Mouse (Mus musculus) midbrain, embryonic 14.5 days (tissue): ENCODE measurements at regions not wholly inside any gene's neighbourhood (a gene's known extent, or its start where the extent isn't known, plus 50 kb on each side); places are given as distances from the start of the nearest gene placed in this dataset.
A peak's percentile ranks its signal among the peaks of the same experiment; 100 is the strongest.

Source experiments
- ATAC-seq: fragments of 200-750 bp; cut with Nextera tagmentation; 2 replicates; pipeline ENCODE4 v1.8.0; 2017; ENCODE audit warnings: moderate number of reproducible peaks, moderate library complexity; ENCODE audit not compliant: low FRiP score, low TSS enrichment
- DNase-seq: peaks from one replicate; pipeline ENCODE4 v3.0.0-alpha.2; 2015
- H3K27ac ChIP-seq: fragments of 300-500 bp; sonication (generic); replicated peaks from 2 replicates; pipeline ENCODE4 v1.5.1; 2014; ENCODE audit warnings: mild to moderate bottlenecking, low read depth, low read length, moderate library complexity
- H3K27me3 ChIP-seq: fragments of 300-500 bp; sonication (generic); 2 replicates; pipeline ENCODE4 v1.6.1; 2014; ENCODE audit warnings: low read length, control low read depth, mixed read lengths; ENCODE audit not compliant: control insufficient read depth, insufficient read depth
- H3K36me3 ChIP-seq: fragments of 300-500 bp; sonication (generic); 2 replicates; pipeline ENCODE4 v1.6.1; 2014; ENCODE audit warnings: low read length, control low read depth; ENCODE audit not compliant: control insufficient read depth, insufficient read depth
- H3K4me1 ChIP-seq: fragments of 300-500 bp; sonication (generic); 2 replicates; pipeline ENCODE4 v1.6.1; 2014; ENCODE audit warnings: mild to moderate bottlenecking, antibody characterized with exemption, low read length, control low read depth; ENCODE audit not compliant: control insufficient read depth, insufficient read depth
- H3K4me2 ChIP-seq: fragments of 300-500 bp; sonication (generic); 2 replicates; pipeline ENCODE4 v1.6.1; 2014; ENCODE audit warnings: mild to moderate bottlenecking, low read length, moderate library complexity
- H3K4me3 ChIP-seq: fragments of 300-500 bp; sonication (generic); replicated peaks from 2 replicates; pipeline ENCODE4 v1.5.1; 2014; ENCODE audit warnings: low read depth, low read length
- H3K9ac ChIP-seq: fragments of 300-500 bp; sonication (generic); replicated peaks from 2 replicates; pipeline ENCODE4 v1.6.1; 2014; ENCODE audit warnings: mild to moderate bottlenecking, low read length, moderate library complexity
- H3K9me3 ChIP-seq: fragments of 300-500 bp; sonication (generic); 2 replicates; pipeline ENCODE4 v1.6.1; 2016; ENCODE audit warnings: low read length, control low read depth, mixed read lengths; ENCODE audit not compliant: control insufficient read depth
- WGBS: fragments of 180-500 bp; shearing (Covaris S2); extraction: QIAGEN DNeasy Blood & Tissue Kit; methylation state at CpG from one replicate; pipeline ENCODE4 v1.1.7; 2014; 5-methylcytosine and 5-hydroxymethylcytosine counted together

GRCm38 (mm10) chr13:112203721-112204120, 84.5 kb upstream of the Ankrd55 start:
- Histone ChIP-seq H3K27me3 (no peaks in the 10 kb centered on the region), H3K9ac (no peak overlapping the region), H3K4me1 (no peaks in the 10 kb centered on the region), H3K27ac (no peak overlapping the region), H3K9me3 (no peaks in the 10 kb centered on the region), H3K4me3 (no peak overlapping the region), H3K36me3 (no peaks in the 10 kb centered on the region), H3K4me2 (no peak overlapping the region)
- WGBS = 82% methylated on average over 8 of the region's 8 CpGs
- no peak for ATAC-seq
- no peak for DNase-seq

- ATAC-seq = no peak
- no peaks in the 10 kb centered on the region for H3K36me3 ChIP-seq
Measured at GRCm38 (mm10) chr13:112204204-112204603, 84.0 kb upstream of the Ankrd55 start.

GRCm38 (mm10) chr13:112204813-112205212, 83.4 kb upstream of the Ankrd55 start:
- Histone ChIP-seq H3K9me3 (no peaks in the 10 kb centered on the region), H3K27ac (no peak overlapping the region), H3K4me2 (no peak overlapping the region), H3K4me3 (no peak overlapping the region), H3K9ac (no peak overlapping the region), H3K4me1 (no peaks in the 10 kb centered on the region), H3K27me3 (no peaks in the 10 kb centered on the region), H3K36me3 (no peaks in the 10 kb centered on the region)
- WGBS = 42% methylated on average over 5 of the region's 5 CpGs
- no peak for ATAC-seq
- DNase-seq = peak; percentile 70

More at GRCm38 (mm10) chr13:112204204-112204603, 84.0 kb upstream of the Ankrd55 start:
- no peaks in the 10 kb centered on the region for H3K27me3 ChIP-seq
- WGBS = 72% methylated on average over 3 of the region's 3 CpGs
- H3K9ac ChIP-seq = no peak overlapping the region
- DNase-seq = no peak
- no peak overlapping the region for H3K4me3 ChIP-seq
- no peak overlapping the region for H3K27ac ChIP-seq
- H3K4me1 ChIP-seq = no peaks in the 10 kb centered on the region
- no peak overlapping the region for H3K4me2 ChIP-seq
- H3K9me3 ChIP-seq = no peaks in the 10 kb centered on the region

- Histone ChIP-seq H3K4me1 (no peaks in the 10 kb centered on the region), H3K9me3 (no peaks in the 10 kb centered on the region), H3K36me3 (no peaks in the 10 kb centered on the region), H3K27me3 (no peaks in the 10 kb centered on the region), H3K9ac (no peak overlapping the region), H3K4me3 (no peak overlapping the region), H3K4me2 (no peak overlapping the region), H3K27ac (no peak overlapping the region)
- no peak for DNase-seq
- ATAC-seq = no peak
- 75% methylated on average over 12 of the region's 12 CpGs for WGBS
Measured at GRCm38 (mm10) chr13:112207617-112208235, 80.5 kb upstream of the Ankrd55 start.

GRCm38 (mm10) chr13:112211841-112212240, 76.4 kb upstream of the Ankrd55 start:
- H3K9ac ChIP-seq = no peak overlapping the region
- H3K36me3 ChIP-seq = no peaks in the 10 kb centered on the region
- no peak overlapping the region for H3K4me3 ChIP-seq
- no peak overlapping the region for H3K4me2 ChIP-seq
- DNase-seq (no peak), ATAC-seq (no peak)
- WGBS = 78% methylated on average over 9 of the region's 9 CpGs
- H3K4me1 ChIP-seq = no peaks in the 10 kb centered on the region
- no peaks in the 10 kb centered on the region for H3K27me3 ChIP-seq
- no peak overlapping the region for H3K27ac ChIP-seq
- H3K9me3 ChIP-seq = no peaks in the 10 kb centered on the region

GRCm38 (mm10) chr13:112212391-112212790, 75.9 kb upstream of the Ankrd55 start:
- H3K36me3 ChIP-seq = no peaks in the 10 kb centered on the region
- DNase-seq (no peak), ATAC-seq (no peak)
- H3K4me1 ChIP-seq = no peaks in the 10 kb centered on the region
- H3K4me3 ChIP-seq = no peak overlapping the region
- H3K27ac ChIP-seq = no peak overlapping the region
- no peaks in the 10 kb centered on the region for H3K9me3 ChIP-seq
- H3K4me2 ChIP-seq = no peak overlapping the region
- H3K9ac ChIP-seq = no peak overlapping the region
- H3K27me3 ChIP-seq = no peaks in the 10 kb centered on the region
- 82% methylated on average over 12 of the region's 12 CpGs for WGBS

- Histone ChIP-seq H3K27me3 (no peaks in the 10 kb centered on the region), H3K9ac (no peak overlapping the region), H3K36me3 (no peaks in the 10 kb centered on the region), H3K4me3 (no peak overlapping the region), H3K27ac (no peak overlapping the region), H3K4me2 (no peak overlapping the region), H3K4me1 (no peaks in the 10 kb centered on the region), H3K9me3 (no peaks in the 10 kb centered on the region)
- no peak for DNase-seq
- 72% methylated on average over 17 of the region's 17 CpGs for WGBS
- no peak for ATAC-seq
Measured at GRCm38 (mm10) chr13:112213652-112214081, 74.6 kb upstream of the Ankrd55 start.

GRCm38 (mm10) chr13:112216084-112216483, 72.2 kb upstream of the Ankrd55 start:
- no peak for DNase-seq
- H3K36me3 ChIP-seq = no peaks in the 10 kb centered on the region
- no peak overlapping the region for H3K4me3 ChIP-seq
- no peak overlapping the region for H3K4me2 ChIP-seq
- no peak overlapping the region for H3K27ac ChIP-seq
- no peak for ATAC-seq
- no peaks in the 10 kb centered on the region for H3K27me3 ChIP-seq
- no peak overlapping the region for H3K9ac ChIP-seq
- H3K9me3 ChIP-seq = no peaks in the 10 kb centered on the region
- H3K4me1 ChIP-seq = no peaks in the 10 kb centered on the region
- WGBS = 90% methylated on average over 14 of the region's 14 CpGs

- H3K27ac ChIP-seq = no peak overlapping the region
- H3K9ac ChIP-seq = no peak overlapping the region
- H3K4me3 ChIP-seq = no peak overlapping the region
- WGBS = 79% methylated on average over 5 of the region's 5 CpGs
- DNase-seq (no peak), ATAC-seq (no peak)
- no peaks in the 10 kb centered on the region for H3K27me3 ChIP-seq
- H3K36me3 ChIP-seq = no peaks in the 10 kb centered on the region
- no peaks in the 10 kb centered on the region for H3K4me1 ChIP-seq
- H3K9me3 ChIP-seq = no peaks in the 10 kb centered on the region
- H3K4me2 ChIP-seq = no peak overlapping the region
Measured at GRCm38 (mm10) chr13:112218389-112218788, 69.9 kb upstream of the Ankrd55 start.
